Mouse (Mus musculus) neural tube, embryonic 14.5 days (tissue): ENCODE results near the gene Rpl23. TPM values are rescaled to one million over a fixed set of nuclear protein-coding genes. Genes with fewer than 3 reads are reported as not detected.

Experiments
- ATAC-seq: fragments of 200-750 bp; cut with Nextera tagmentation; 2 replicates; pipeline ENCODE4 v1.8.0; 2017; ENCODE audit warnings: low read depth, mild to moderate bottlenecking, moderate TSS enrichment, moderate library complexity
- H3K27ac ChIP-seq: fragments of 300-500 bp; sonication (generic); 2 replicates; pipeline ENCODE4 v1.5.1; 2014; ENCODE audit warnings: low read depth, mild to moderate bottlenecking, control low read depth, low read length, moderate library complexity, mixed read lengths
- H3K27me3 ChIP-seq: fragments of 300-500 bp; sonication (generic); 2 replicates; pipeline ENCODE4 v1.6.1; 2014; ENCODE audit warnings: low read length; ENCODE audit not compliant: control insufficient read depth, insufficient read depth
- H3K36me3 ChIP-seq: fragments of 300-500 bp; sonication (generic); 2 replicates; pipeline ENCODE4 v1.6.1; 2014; ENCODE audit warnings: low read length, mixed read lengths; ENCODE audit not compliant: control insufficient read depth, insufficient read depth
- H3K4me1 ChIP-seq: fragments of 300-500 bp; sonication (generic); 2 replicates; pipeline ENCODE4 v1.6.1; 2014; ENCODE audit warnings: low read length; ENCODE audit not compliant: control insufficient read depth, insufficient read depth
- H3K4me2 ChIP-seq: fragments of 300-500 bp; sonication (generic); 2 replicates; pipeline ENCODE4 v1.6.1; 2014; ENCODE audit warnings: mild to moderate bottlenecking, low read depth, low read length, control low read depth
- H3K4me3 ChIP-seq: fragments of 300-500 bp; sonication (generic); 2 replicates; pipeline ENCODE4 v1.5.1; 2014; ENCODE audit warnings: low read depth, low read length, control low read depth, mixed read lengths
- H3K9ac ChIP-seq: fragments of 300-500 bp; sonication (generic); replicated peaks from 2 replicates; pipeline ENCODE4 v1.6.1; 2014; ENCODE audit warnings: low read depth, mild to moderate bottlenecking, control low read depth, low read length, mixed read lengths
- H3K9me3 ChIP-seq: fragments of 300-500 bp; sonication (generic); 2 replicates; pipeline ENCODE4 v1.6.1; 2016; ENCODE audit warnings: low read length; ENCODE audit not compliant: control insufficient read depth
- WGBS: fragments of 180-500 bp; shearing (Covaris S2); extraction: QIAGEN DNeasy Blood & Tissue Kit; methylation state at CpG from one replicate; pipeline ENCODE4 v1.1.7; 2014; 5-methylcytosine and 5-hydroxymethylcytosine counted together
- polyA plus RNA-seq: library from polyadenylated mRNA; unstranded; fragments of >200 nt; fragmentation: Nextera tagmentation; extraction: Ambion mirVana; gene quantifications from 2 replicates; pipeline ENCODE4 v1.2.1, GENCODE M21; 2014

Rpl23 gene
- polyA plus RNA-seq, 1 experiment from 2014 or later: 347 TPM

GRCm38 (mm10) chr11:97744063-97744717 lies 38.0 kb downstream of the Rpl23 start, which contains the start of gene Pip4k2b:
Gene Pip4k2b, minus strand, starts transcription at chr11:97744704.
- Histone ChIP-seq H3K4me3 (peak within 1 kb of the TSS; percentile 59), H3K27me3 (peaks cover 3% of the 10 kb centered on the region; the same call in 1 of the 2 replicates), H3K27ac (peak within 1 kb of the TSS; percentile 97), H3K9ac (peak within 1 kb of the TSS; percentile 80), H3K9me3 (no peaks in the 10 kb centered on the region), H3K4me1 (peaks cover 17% of the 10 kb centered on the region), H3K4me2 (peak within 1 kb of the TSS; percentile 92), H3K36me3 (peaks cover 29% of the 10 kb centered on the region; the same call in 1 of the 2 replicates)
- WGBS: 1% methylated on average over 55 of the region's 63 CpGs
- peak; percentile 48 for ATAC-seq

GRCm38 (mm10) chr11:97743423-97743822 lies 38.8 kb downstream of the Rpl23 start:
- 33% methylated on average over 9 of the region's 9 CpGs for WGBS
- ATAC-seq: no peak
- peak overlapping the region; percentile 88 for H3K27ac ChIP-seq

GRCm38 (mm10) chr11:97742591-97742990 lies 39.6 kb downstream of the Rpl23 start:
- Histone ChIP-seq H3K9me3 (no peaks in the 10 kb centered on the region), H3K4me3 (peak overlapping the region; percentile 59; the same call in 1 of the 2 replicates), H3K9ac (peak overlapping the region; percentile 80; the same call in 1 of the 2 replicates), H3K27me3 (peaks cover 3% of the 10 kb centered on the region; the same call in 1 of the 2 replicates), H3K27ac (no peak overlapping the region), H3K4me1 (peaks cover 17% of the 10 kb centered on the region), H3K4me2 (peak overlapping the region; percentile 92; the same call in 1 of the 2 replicates), H3K36me3 (peaks cover 13% of the 10 kb centered on the region; the same call in 1 of the 2 replicates)
- no peak for ATAC-seq
- WGBS: 91% methylated on average over 9 of the region's 9 CpGs

More at GRCm38 (mm10) chr11:97743423-97743822, 38.8 kb downstream of the Rpl23 start:
- H3K27me3 ChIP-seq: peaks cover 3% of the 10 kb centered on the region; the same call in 1 of the 2 replicates
- H3K36me3 ChIP-seq: peaks cover 21% of the 10 kb centered on the region; the same call in 1 of the 2 replicates
- H3K4me3 ChIP-seq: peak overlapping the region; percentile 59
- H3K9me3 ChIP-seq: no peaks in the 10 kb centered on the region
- peaks cover 17% of the 10 kb centered on the region for H3K4me1 ChIP-seq
- peak overlapping the region; percentile 92 for H3K4me2 ChIP-seq
- peak overlapping the region; percentile 80 for H3K9ac ChIP-seq

GRCm38 (mm10) chr11:97742157-97742556 lies 40.1 kb downstream of the Rpl23 start:
- 92% methylated on average over 5 of the region's 5 CpGs for WGBS
- Histone ChIP-seq H3K9ac (no peak overlapping the region), H3K4me1 (peaks cover 17% of the 10 kb centered on the region), H3K27me3 (peaks cover 3% of the 10 kb centered on the region; the same call in 1 of the 2 replicates), H3K36me3 (peaks cover 9% of the 10 kb centered on the region; the same call in 1 of the 2 replicates), H3K27ac (no peak overlapping the region), H3K4me2 (peak overlapping the region; percentile 92; the same call in 1 of the 2 replicates), H3K4me3 (no peak overlapping the region), H3K9me3 (no peaks in the 10 kb centered on the region)
- ATAC-seq: no peak

- Histone ChIP-seq H3K27me3 (peaks cover 3% of the 10 kb centered on the region; the same call in 1 of the 2 replicates), H3K9ac (no peak overlapping the region), H3K9me3 (no peaks in the 10 kb centered on the region), H3K4me3 (no peak overlapping the region), H3K27ac (no peak overlapping the region), H3K4me2 (no peak overlapping the region), H3K4me1 (peaks cover 17% of the 10 kb centered on the region), H3K36me3 (no peaks in the 10 kb centered on the region)
- WGBS: 40% methylated on average over 7 of the region's 7 CpGs
- no peak for ATAC-seq
Measured at GRCm38 (mm10) chr11:97740190-97740589, 42.0 kb downstream of the Rpl23 start.

- no peak overlapping the region for H3K9ac ChIP-seq
- no peaks in the 10 kb centered on the region for H3K9me3 ChIP-seq
- H3K4me3 ChIP-seq: no peak overlapping the region
- 94% methylated on average over 3 of the region's 3 CpGs for WGBS
- no peak overlapping the region for H3K27ac ChIP-seq
- H3K36me3 ChIP-seq: no peaks in the 10 kb centered on the region
- peaks cover 17% of the 10 kb centered on the region for H3K4me1 ChIP-seq
- H3K4me2 ChIP-seq: no peak overlapping the region
- H3K27me3 ChIP-seq: peaks cover 1% of the 10 kb centered on the region; the same call in 1 of the 2 replicates
- no peak for ATAC-seq
Measured at GRCm38 (mm10) chr11:97739155-97739554, 43.1 kb downstream of the Rpl23 start.

- peaks cover 17% of the 10 kb centered on the region for H3K4me1 ChIP-seq
- ATAC-seq: no peak
- H3K4me2 ChIP-seq: no peak overlapping the region
- 62% methylated on average over 6 of the region's 6 CpGs for WGBS
- no peak overlapping the region for H3K27ac ChIP-seq
- H3K4me3 ChIP-seq: no peak overlapping the region
- no peak overlapping the region for H3K9ac ChIP-seq
- no peaks in the 10 kb centered on the region for H3K27me3 ChIP-seq
- no peaks in the 10 kb centered on the region for H3K9me3 ChIP-seq
- no peaks in the 10 kb centered on the region for H3K36me3 ChIP-seq
Measured at GRCm38 (mm10) chr11:97738703-97739102, 43.5 kb downstream of the Rpl23 start.

GRCm38 (mm10) chr11:97737600-97737999 lies 44.6 kb downstream of the Rpl23 start:
- H3K9ac ChIP-seq: no peak overlapping the region
- H3K27me3 ChIP-seq: no peaks in the 10 kb centered on the region
- H3K9me3 ChIP-seq: no peaks in the 10 kb centered on the region
- H3K4me2 ChIP-seq: no peak overlapping the region
- no peaks in the 10 kb centered on the region for H3K36me3 ChIP-seq
- H3K4me3 ChIP-seq: no peak overlapping the region
- ATAC-seq: no peak
- WGBS: 78% methylated on average over 4 of the region's 4 CpGs
- H3K4me1 ChIP-seq: peaks cover 7% of the 10 kb centered on the region; the same call in 1 of the 2 replicates
- H3K27ac ChIP-seq: no peak overlapping the region

GRCm38 (mm10) chr11:97736645-97737044 lies 45.6 kb downstream of the Rpl23 start:
- Histone ChIP-seq H3K27ac (no peak overlapping the region), H3K4me3 (no peak overlapping the region), H3K4me2 (no peak overlapping the region), H3K4me1 (no peaks in the 10 kb centered on the region), H3K36me3 (peaks cover 1% of the 10 kb centered on the region; the same call in 1 of the 2 replicates), H3K9ac (no peak overlapping the region), H3K27me3 (no peaks in the 10 kb centered on the region), H3K9me3 (no peaks in the 10 kb centered on the region)
- WGBS: 92% methylated on average over 5 of the region's 5 CpGs
- ATAC-seq: no peak
